Mouse (Mus musculus) brain, embryonic 14.5 days (tissue): ENCODE results near the gene Pkd1l2.

Experiments used
- CTCF ChIP-seq: fragments of 200-500 bp; IDR thresholded peaks from 2 replicates; pipeline ENCODE4 v1.5.1; 2012; ENCODE audit warnings: inconsistent platforms, mild to moderate bottlenecking, moderate library complexity, borderline replicate concordance; ENCODE audit not compliant: insufficient read depth, insufficient read length; ENCODE audit errors: extremely low read depth
- POLR2A ChIP-seq: fragments of 200-500 bp; IDR thresholded peaks from 2 replicates; pipeline ENCODE4 v1.6.1; 2012; ENCODE audit warnings: mild to moderate bottlenecking, inconsistent platforms, borderline replicate concordance; ENCODE audit not compliant: poor library complexity, insufficient read depth, insufficient read length, severe bottlenecking; ENCODE audit errors: extremely low read depth

DNA sequence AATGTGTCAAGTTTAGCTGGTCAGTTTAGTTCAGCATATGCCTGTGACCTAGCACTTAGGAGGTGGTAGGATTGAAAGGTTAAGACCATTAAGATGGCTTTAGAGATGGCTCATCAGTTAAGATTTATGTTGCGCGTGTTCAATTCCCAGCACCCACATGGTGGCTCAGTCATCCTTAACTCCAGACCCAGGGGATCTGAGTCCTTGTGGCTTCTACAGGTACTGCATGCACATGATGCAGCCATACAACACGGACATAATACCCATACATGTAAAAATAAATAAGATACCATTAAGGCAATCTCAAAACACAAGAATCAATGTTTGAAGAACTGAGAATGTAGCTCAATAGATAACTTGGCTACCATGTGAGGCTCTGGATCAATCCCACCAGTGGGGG, 92.4 kb downstream of the Pkd1l2 start:
- TF ChIP-seq CTCF = peak; percentile 10; the same call in 1 of the 2 replicates
- TF ChIP-seq POLR2A = no peak
